Mouse (Mus musculus): ENCODE measurements around the gene Eaf2.
"Not testable (repeated sequence)": the region's sequence is repeated elsewhere in the genome, so short reads cannot be mapped to it uniquely, and the experiment has no call there.

The Eaf2 gene

DNA sequence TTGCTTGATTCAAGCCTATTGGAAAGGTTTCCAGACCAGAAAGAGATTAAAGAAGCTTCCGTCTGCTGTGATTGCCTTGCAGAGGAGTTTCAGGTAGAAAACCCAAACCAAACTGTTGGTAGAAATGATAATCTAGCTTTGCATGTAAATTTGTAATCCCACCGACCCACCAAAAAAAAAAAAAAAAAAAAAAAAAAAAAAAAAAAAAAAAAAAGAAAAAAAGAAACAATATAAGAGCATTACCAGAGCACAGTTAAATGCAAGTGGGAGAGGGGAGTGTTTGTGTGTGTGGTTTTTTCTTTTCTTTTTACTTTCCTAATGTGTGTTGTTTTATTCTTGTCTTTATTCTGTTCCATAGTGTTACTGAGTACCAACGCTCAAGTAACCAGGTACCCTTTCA, 23.6 kb downstream of the Eaf2 start:
- DNase-seq (ENCODE audit: inconsistent age in 2 of 2, low spot score in 1 of 2) = no peak

DNA sequence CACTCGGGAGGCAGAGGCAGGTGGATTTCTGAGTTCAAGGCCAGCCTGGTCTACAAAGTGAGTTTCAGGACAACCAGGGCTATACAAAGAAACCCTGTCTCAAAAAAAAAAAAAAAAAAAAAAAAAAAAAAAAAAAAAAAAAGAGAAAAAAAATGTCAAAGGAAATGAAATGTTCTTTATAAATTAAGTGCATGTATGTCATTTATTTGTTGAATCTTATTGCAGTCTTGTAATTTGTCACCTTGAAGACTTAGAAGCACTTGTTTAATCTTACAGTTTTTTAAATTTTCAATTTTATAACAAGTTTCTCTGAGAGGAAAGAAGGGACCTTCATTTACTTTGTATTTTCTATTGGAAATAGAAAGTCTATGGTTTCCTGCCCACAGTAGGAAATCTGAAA, 27.9 kb downstream of the Eaf2 start:
- not testable (repeated sequence) for DNase-seq (ENCODE audit: inconsistent age in 2 of 2, low spot score in 1 of 2)

DNA sequence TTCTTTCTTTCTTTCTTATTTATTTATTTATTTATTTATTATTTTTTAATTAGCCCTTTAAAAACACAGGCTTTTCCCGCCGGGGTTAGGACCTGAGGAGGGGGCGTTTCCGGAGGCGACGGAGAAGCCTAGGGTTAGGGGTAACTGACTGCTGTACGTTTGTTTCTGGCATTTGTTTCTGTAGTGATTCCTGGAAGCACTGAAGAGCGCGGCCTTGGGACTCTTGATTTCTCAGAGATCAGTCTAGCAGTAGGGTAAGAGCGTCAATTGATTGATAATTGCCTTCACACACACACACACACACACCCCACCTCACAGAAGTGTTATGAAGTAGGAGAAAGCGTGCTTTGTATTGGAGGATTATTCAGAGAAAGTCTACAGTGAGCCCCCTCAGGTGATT, 46.0 kb downstream of the Eaf2 start:
- peak; percentile 16 to 68 for DNase-seq (ENCODE audit: inconsistent age in 2 of 2, low spot score in 1 of 2)

GRCm38 (mm10) chr16:36828054-36828786, 46.6 kb downstream of the Eaf2 start, which contains the start of gene Iqcb1:
Gene Iqcb1, plus strand, starts transcription at chr16:36828385.
- peak; percentile 89 to 96 for DNase-seq (ENCODE audit: inconsistent age in 2 of 2, low spot score in 1 of 2)

- DNase-seq (ENCODE audit: inconsistent age in 2 of 2, low spot score in 1 of 2) = no peak
Observed at GRCm38 (mm10) chr16:36827611-36828053, 47.2 kb downstream of the Eaf2 start.

DNA sequence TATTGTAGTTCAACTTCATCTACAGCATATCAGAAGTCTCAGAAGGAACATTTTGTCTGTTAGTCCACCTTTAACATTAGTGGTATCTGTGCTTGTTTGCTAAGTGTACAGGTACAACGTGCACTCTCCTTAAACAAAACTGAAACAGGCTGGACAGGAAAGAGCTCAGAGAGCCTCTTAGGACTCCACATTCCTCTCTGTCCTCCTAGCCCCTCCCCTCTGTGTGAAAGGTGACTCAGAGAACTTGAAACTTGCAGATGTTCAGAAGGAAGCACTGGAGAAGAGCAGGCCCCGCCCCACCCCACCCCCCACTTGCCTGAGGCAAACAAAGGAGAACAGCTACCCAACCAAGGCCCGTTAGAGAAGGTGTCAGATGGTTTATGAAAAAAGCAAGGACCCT, 53.3 kb downstream of the Eaf2 start:
- DNase-seq (ENCODE audit: inconsistent age in 2 of 2, low spot score in 1 of 2) = no peak

DNA sequence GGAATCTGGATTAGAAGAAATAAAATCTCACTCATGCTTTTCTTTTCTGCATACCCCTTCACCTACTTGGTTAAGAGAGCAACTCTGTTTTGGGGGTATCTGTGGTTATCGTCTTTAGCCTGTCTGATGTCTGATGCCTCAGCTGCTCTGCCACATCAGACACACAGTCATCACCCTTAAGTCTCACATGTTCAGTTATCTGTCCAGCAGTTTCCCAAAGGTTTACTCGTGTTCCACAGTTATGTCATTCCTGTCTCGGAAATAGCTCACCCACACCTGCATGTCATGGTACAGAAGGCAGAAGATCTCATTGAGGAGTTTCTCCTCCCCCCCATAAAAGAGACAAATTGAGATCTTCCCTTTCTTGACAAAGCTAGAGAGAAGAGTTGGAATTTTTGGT, 54.1 kb downstream of the Eaf2 start:
- no peak for DNase-seq (ENCODE audit: inconsistent age in 2 of 2, low spot score in 1 of 2)

DNA sequence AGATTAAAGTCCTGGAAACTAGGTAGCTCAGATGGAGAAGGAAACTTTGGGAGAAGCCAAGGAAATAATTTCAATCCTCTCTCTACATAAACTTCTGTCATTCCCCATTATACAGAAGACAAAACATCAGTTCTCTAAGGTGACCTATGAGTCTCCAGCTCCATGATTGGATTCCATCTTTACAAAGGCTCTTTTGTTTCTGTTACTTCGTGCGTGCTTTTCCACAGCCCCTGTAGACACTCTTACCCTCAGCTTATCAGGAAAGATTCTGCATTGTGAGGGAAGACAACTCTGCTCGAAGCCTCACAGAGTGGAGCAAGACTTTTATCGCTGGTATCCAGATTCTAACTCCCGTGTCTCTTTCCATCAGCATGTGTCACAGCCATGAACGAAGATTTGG, 54.8 kb downstream of the Eaf2 start:
- no peak for DNase-seq (ENCODE audit: inconsistent age in 2 of 2, low spot score in 1 of 2)

GRCm38 (mm10) chr16:36817321-36817926, 57.4 kb downstream of the Eaf2 start:
- DNase-seq (ENCODE audit: inconsistent age in 2 of 2, low spot score in 1 of 2) = peak; percentile 68 to 87

DNA sequence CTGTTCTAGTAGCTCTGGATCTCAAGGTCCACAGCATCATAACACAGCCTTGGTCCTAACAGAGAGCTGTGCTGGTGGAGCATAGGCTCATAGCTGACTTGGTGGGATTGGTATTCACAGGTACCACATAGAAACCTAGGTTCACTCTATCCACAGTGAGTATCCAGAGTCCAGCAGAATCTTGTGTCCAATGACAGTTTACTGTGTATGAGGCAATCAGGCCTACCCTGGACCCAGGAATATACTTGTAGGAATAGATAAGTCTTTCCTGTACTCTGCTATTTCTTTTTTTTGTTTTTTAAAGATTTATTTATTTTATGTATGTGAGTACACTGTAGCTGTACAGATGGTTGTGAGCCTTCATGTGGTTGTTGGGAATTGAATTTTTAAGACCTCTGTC, 57.9 kb downstream of the Eaf2 start:
- DNase-seq (ENCODE audit: inconsistent age in 2 of 2, low spot score in 1 of 2) = no peak

GRCm38 (mm10) chr16:36813680-36814079, 61.1 kb downstream of the Eaf2 start:
- no peak for DNase-seq (ENCODE audit: inconsistent age in 2 of 2, low spot score in 1 of 2)

DNA sequence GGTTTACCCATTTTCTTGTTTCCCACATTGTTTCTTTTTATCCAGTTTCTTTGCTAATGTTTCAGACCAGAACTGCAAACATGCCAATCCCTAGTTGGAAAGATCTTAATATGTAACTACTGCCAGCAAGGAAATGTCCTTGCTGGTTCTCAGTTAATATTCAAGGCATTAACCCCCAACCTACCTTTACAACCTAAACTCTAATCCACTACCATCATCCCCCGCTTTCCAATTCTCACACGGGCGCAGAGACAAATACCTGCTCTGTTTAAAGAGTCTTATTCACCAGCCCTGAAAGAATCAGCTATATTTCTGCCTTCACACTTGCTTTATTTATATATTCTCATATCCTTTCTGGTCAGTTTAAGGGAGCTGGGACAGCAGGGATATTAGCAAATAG, 66.2 kb downstream of the Eaf2 start:
- DNase-seq (ENCODE audit: inconsistent age in 2 of 2, low spot score in 1 of 2) = no peak

GRCm38 (mm10) chr16:36802361-36802760, 72.4 kb downstream of the Eaf2 start:
- no peak for DNase-seq (ENCODE audit: inconsistent age in 2 of 2, low spot score in 1 of 2)

DNA sequence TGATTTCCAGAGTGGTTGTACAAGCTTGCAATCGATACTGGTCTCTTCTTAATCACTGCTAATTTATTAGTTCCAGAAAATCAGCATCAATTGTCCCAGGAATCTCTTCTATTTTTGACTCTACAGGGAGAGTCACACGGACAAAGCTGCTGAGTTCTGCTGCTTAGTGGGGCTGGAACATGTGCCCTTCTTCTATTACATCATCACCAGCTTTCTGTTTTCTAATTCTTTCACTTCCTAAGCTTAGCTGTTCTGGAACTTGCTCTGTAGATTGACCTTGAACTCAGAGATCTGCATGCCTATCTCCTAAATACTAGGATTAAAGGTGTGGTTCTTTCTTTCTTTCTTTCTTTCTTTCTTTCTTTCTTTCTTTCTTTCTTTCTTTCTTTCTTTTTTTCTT, 76.5 kb downstream of the Eaf2 start:
- DNase-seq (ENCODE audit: inconsistent age in 2 of 2, low spot score in 1 of 2) = no peak

DNA sequence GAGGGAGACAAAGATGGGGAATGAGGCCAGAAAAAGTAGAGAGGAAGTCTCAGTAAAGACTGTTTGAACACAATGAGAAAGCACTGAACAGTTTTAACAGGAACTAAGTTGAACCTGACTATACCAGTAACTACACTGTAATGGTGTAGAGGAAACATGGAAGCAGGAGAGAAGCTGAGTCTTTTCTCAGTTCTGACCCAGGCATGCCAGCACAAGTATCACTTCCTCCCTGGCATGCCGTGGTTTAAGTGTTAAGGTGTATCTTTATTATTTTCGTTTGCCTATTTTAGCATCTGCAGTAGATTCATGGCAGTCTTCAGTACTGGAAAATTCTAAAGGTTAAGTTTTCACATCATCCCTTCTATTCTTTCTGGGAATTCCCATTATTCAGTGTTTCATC, 79.8 kb downstream of the Eaf2 start:
- DNase-seq (ENCODE audit: inconsistent age in 2 of 2, low spot score in 1 of 2) = no peak

GRCm38 (mm10) chr16:36790166-36790565, 84.6 kb downstream of the Eaf2 start:
- DNase-seq (ENCODE audit: inconsistent age in 2 of 2, low spot score in 1 of 2) = no peak

- no peak for DNase-seq (ENCODE audit: inconsistent age in 2 of 2, low spot score in 1 of 2)
Observed at GRCm38 (mm10) chr16:36786466-36786865, 88.3 kb downstream of the Eaf2 start.

DNA sequence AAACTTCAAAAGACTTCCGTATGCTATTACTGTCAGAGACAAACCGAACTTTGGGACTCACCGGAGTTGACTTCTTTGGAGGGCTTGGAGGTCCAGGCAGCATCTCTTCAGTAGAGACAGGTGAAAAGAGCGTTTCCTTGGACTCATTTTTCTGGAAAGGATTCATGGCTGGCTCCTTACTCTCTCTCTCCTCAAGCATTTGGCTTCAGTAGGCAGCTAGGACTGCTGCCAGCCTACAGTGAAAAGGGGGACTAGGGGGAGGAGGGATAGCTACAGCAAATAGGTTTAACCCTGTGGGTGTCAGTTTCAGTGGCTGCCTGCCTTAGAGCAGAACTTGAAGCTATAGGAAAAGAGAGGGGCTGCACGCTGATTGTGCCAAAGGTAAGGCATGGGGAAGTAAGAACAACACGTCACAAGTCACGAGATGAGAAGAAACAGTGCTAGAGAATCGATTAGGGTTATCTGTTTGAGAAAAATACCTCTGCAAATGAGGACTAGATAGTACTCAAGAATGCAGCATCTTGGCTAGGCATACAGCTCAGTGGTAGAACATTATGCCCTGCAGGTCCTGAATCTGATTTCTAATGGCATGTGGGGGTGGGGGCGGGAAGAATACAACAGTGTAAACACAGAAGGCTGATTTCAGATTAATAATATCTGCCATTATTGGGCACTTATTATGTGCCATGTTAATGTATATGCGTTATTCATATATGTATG, 90.0 kb downstream of the Eaf2 start, which contains the start of gene Slc15a2:
Slc15a2 (minus strand) TSS at position 369 of the 720 bp plus-strand sequence.
- DNase-seq (ENCODE audit: inconsistent age in 2 of 2, low spot score in 1 of 2) = no peak

DNA sequence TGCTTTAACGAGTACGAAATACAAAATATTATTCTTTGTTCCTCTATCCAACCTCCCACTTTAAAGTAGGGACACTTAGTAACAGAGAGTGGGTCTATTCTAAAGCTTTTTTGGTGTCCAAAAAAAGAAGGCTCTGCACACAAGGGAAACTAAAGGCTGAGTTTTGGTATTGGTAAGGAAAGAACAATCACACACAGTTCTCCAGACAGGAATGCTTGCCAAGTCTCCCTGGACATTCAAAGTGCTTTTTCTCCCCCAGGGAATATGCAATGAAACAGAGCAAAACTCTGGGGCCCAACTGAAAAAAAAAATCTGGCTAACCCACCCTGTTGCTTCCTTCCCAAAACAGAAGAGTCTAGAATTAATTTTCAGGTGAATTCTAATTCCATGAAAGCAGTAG, 90.7 kb downstream of the Eaf2 start:
- no peak for DNase-seq (ENCODE audit: inconsistent age in 2 of 2, low spot score in 1 of 2)

GRCm38 (mm10) chr16:36775658-36776057, 99.1 kb downstream of the Eaf2 start:
- DNase-seq (ENCODE audit: inconsistent age in 2 of 2, low spot score in 1 of 2) = no peak

- DNase-seq (ENCODE audit: inconsistent age in 2 of 2, low spot score in 1 of 2) = no peak
Observed at GRCm38 (mm10) chr16:36772996-36773395, 101.8 kb downstream of the Eaf2 start.

- no peak for DNase-seq (ENCODE audit: inconsistent age in 2 of 2, low spot score in 1 of 2)
Observed at GRCm38 (mm10) chr16:36771703-36772102, 103.1 kb downstream of the Eaf2 start.
